Mouse (Mus musculus): ENCODE results near the gene Armcx5. TPM values are rescaled to one million over a fixed set of nuclear protein-coding genes. Genes with fewer than 3 reads are reported as not detected.
"Not testable (repeated sequence)": the region's sequence is repeated elsewhere in the genome, so short reads cannot be mapped to it uniquely, and the experiment has no call there.

Armcx5 gene
- polyA plus RNA-seq (2017; shearing (Covaris generic)): 10 to 100 TPM; 10.2 to 20.5 TPM

- ATAC-seq: peak; percentile 98
Observed at GRCm38 (mm10) chrX:135742304-135743055, at the start of gene Armcx5, which contains the start of gene Gprasp1. Armcx5 (plus strand) TSS chrX:135742733. Gprasp1 (plus strand) TSS chrX:135742733.

GRCm38 (mm10) chrX:135693633-135694032 is 48.9 kb upstream of the Armcx5 start, which contains the start of gene Tcp11x2:
Tcp11x2 (minus strand) TSS chrX:135693790.
- no peak for ATAC-seq

- no peak for ATAC-seq
Observed at GRCm38 (mm10) chrX:135703111-135703510, 39.4 kb upstream of the Armcx5 start.

- ATAC-seq: no peak
Observed at GRCm38 (mm10) chrX:135704349-135704748, 38.2 kb upstream of the Armcx5 start.

- ATAC-seq: no peak
Observed at GRCm38 (mm10) chrX:135712845-135713244, 29.7 kb upstream of the Armcx5 start.

GRCm38 (mm10) chrX:135725161-135725560 is 17.4 kb upstream of the Armcx5 start, which contains the start of gene Tmsb15a:
Tmsb15a (minus strand) TSS chrX:135725261.
- no peak for ATAC-seq

- no peak for ATAC-seq
Observed at GRCm38 (mm10) chrX:135738730-135739520, 3.6 kb upstream of the Armcx5 start.

GRCm38 (mm10) chrX:135743056-135743355 is 473 bp downstream of the Armcx5 start:
- ATAC-seq: no peak

GRCm38 (mm10) chrX:135745376-135745775 is 2.8 kb downstream of the Armcx5 start:
- not testable (repeated sequence) for ATAC-seq

- peak; percentile 87 for ATAC-seq
Observed at GRCm38 (mm10) chrX:135752832-135753231, 10.3 kb downstream of the Armcx5 start.

GRCm38 (mm10) chrX:135761707-135762106 is 19.2 kb downstream of the Armcx5 start:
- ATAC-seq: peak; percentile 58

GRCm38 (mm10) chrX:135768043-135768548 is 25.6 kb downstream of the Armcx5 start:
- ATAC-seq: no peak

- ATAC-seq: no peak
Observed at GRCm38 (mm10) chrX:135768565-135768964, 26.0 kb downstream of the Armcx5 start.

- ATAC-seq: no peak
Observed at GRCm38 (mm10) chrX:135791536-135791935, 49.0 kb downstream of the Armcx5 start.

GRCm38 (mm10) chrX:135792326-135792725 is 49.8 kb downstream of the Armcx5 start:
- ATAC-seq: no peak

GRCm38 (mm10) chrX:135795591-135796304 is 53.2 kb downstream of the Armcx5 start:
- peak; percentile 68 for ATAC-seq

- ATAC-seq: peak; percentile 45
Observed at GRCm38 (mm10) chrX:135796305-135797211, 54.0 kb downstream of the Armcx5 start.
